Mouse (Mus musculus): ENCODE data around the gene Olfr1358. TPM values are rescaled to one million over a fixed set of nuclear protein-coding genes. Genes with fewer than 3 reads are reported as not detected.

Gene Olfr1358
- not detected in 2 replicates for polyA plus RNA-seq (2012; rRNA removed)

- Histone ChIP-seq H3K4me3 (ENCODE audit: low read depth, low read length) (no peak within 1 kb of the TSS), H3K27ac (ENCODE audit: insufficient read depth, low read depth, low read length) (no peak within 1 kb of the TSS), H3K27me3 (ENCODE audit: control insufficient read depth, insufficient read depth, low read length) (no peaks in the 10 kb centered on the region), H3K36me3 (ENCODE audit: control insufficient read depth, insufficient read depth, low read length) (no peaks in the 10 kb centered on the region), H3K4me1 (ENCODE audit: control insufficient read depth, insufficient read depth, insufficient read length, low read length) (no peaks in the 10 kb centered on the region)
- no peak for TF ChIP-seq POLR2A (IDR thresholded peaks at IDR 0.05; ENCODE audit: low read depth, low read length)
- TF ChIP-seq CTCF (IDR thresholded peaks at IDR 0.05; ENCODE audit: extremely low read depth, insufficient read length, insufficient replicate concordance, low read depth, low read length) = no peak
Measured at GRCm38 (mm10) chr10:78517128-78517527, at the start of gene Olfr1358. Olfr1358 (plus strand) TSS chr10:78517428.

- TF ChIP-seq CTCF (IDR thresholded peaks at IDR 0.05; ENCODE audit: extremely low read depth, insufficient read length, insufficient replicate concordance, low read depth, low read length) (no peak), POLR2A (IDR thresholded peaks at IDR 0.05; ENCODE audit: low read depth, low read length) (no peak)
- H3K27ac ChIP-seq (ENCODE audit: insufficient read depth, low read depth, low read length) = no peak overlapping the region
- 13% methylated on average over 2 of the region's 2 CpGs for WGBS
Measured at GRCm38 (mm10) chr10:78467761-78468310, 49.4 kb upstream of the Olfr1358 start.

GRCm38 (mm10) chr10:78470582-78471313, 46.5 kb upstream of the Olfr1358 start:
- H3K27ac ChIP-seq (ENCODE audit: insufficient read depth, low read depth, low read length) = no peak overlapping the region
- no peaks in the 10 kb centered on the region for H3K36me3 ChIP-seq (ENCODE audit: control insufficient read depth, insufficient read depth, low read length)
- H3K4me3 ChIP-seq (ENCODE audit: low read depth, low read length) = no peak overlapping the region
- no peaks in the 10 kb centered on the region for H3K27me3 ChIP-seq (ENCODE audit: control insufficient read depth, insufficient read depth, low read length)
- no peak for TF ChIP-seq CTCF (IDR thresholded peaks at IDR 0.05; ENCODE audit: extremely low read depth, insufficient read length, insufficient replicate concordance, low read depth, low read length)
- no peak for TF ChIP-seq POLR2A (IDR thresholded peaks at IDR 0.05; ENCODE audit: low read depth, low read length)
- peaks cover 4% of the 10 kb centered on the region; the same call in 1 of the 2 replicates for H3K4me1 ChIP-seq (ENCODE audit: control insufficient read depth, insufficient read depth, insufficient read length, low read length)
- WGBS = 32% methylated on average over 15 of the region's 15 CpGs

More at GRCm38 (mm10) chr10:78467761-78468310, 49.4 kb upstream of the Olfr1358 start:
- Histone ChIP-seq H3K36me3 (ENCODE audit: control insufficient read depth, insufficient read depth, low read length) (no peaks in the 10 kb centered on the region), H3K4me3 (ENCODE audit: low read depth, low read length) (no peak overlapping the region), H3K4me1 (ENCODE audit: control insufficient read depth, insufficient read depth, insufficient read length, low read length) (peaks cover 15% of the 10 kb centered on the region), H3K27me3 (ENCODE audit: control insufficient read depth, insufficient read depth, low read length) (no peaks in the 10 kb centered on the region)

- WGBS = 79% methylated on average over 3 of the region's 3 CpGs
- H3K4me3 ChIP-seq (ENCODE audit: low read depth, low read length) = no peak overlapping the region
- H3K27ac ChIP-seq (ENCODE audit: insufficient read depth, low read depth, low read length) = no peak overlapping the region
- TF ChIP-seq CTCF (IDR thresholded peaks at IDR 0.05; ENCODE audit: extremely low read depth, insufficient read length, insufficient replicate concordance, low read depth, low read length) (no peak), POLR2A (IDR thresholded peaks at IDR 0.05; ENCODE audit: low read depth, low read length) (no peak)
- H3K4me1 ChIP-seq (ENCODE audit: control insufficient read depth, insufficient read depth, insufficient read length, low read length) = peaks cover 4% of the 10 kb centered on the region; the same call in 1 of the 2 replicates
- no peaks in the 10 kb centered on the region for H3K27me3 ChIP-seq (ENCODE audit: control insufficient read depth, insufficient read depth, low read length)
- H3K36me3 ChIP-seq (ENCODE audit: control insufficient read depth, insufficient read depth, low read length) = no peaks in the 10 kb centered on the region
Measured at GRCm38 (mm10) chr10:78472046-78472445, 45.2 kb upstream of the Olfr1358 start.

- no peak overlapping the region for H3K27ac ChIP-seq (ENCODE audit: insufficient read depth, low read depth, low read length)
- 29% methylated on average over 5 of the region's 5 CpGs for WGBS
- no peak overlapping the region for H3K4me3 ChIP-seq (ENCODE audit: low read depth, low read length)
- H3K36me3 ChIP-seq (ENCODE audit: control insufficient read depth, insufficient read depth, low read length) = no peaks in the 10 kb centered on the region
- H3K27me3 ChIP-seq (ENCODE audit: control insufficient read depth, insufficient read depth, low read length) = no peaks in the 10 kb centered on the region
- H3K4me1 ChIP-seq (ENCODE audit: control insufficient read depth, insufficient read depth, insufficient read length, low read length) = peaks cover 4% of the 10 kb centered on the region; the same call in 1 of the 2 replicates
- TF ChIP-seq CTCF (IDR thresholded peaks at IDR 0.05; ENCODE audit: extremely low read depth, insufficient read length, insufficient replicate concordance, low read depth, low read length) (no peak), POLR2A (IDR thresholded peaks at IDR 0.05; ENCODE audit: low read depth, low read length) (no peak)
Measured at GRCm38 (mm10) chr10:78473434-78473833, 43.8 kb upstream of the Olfr1358 start.

GRCm38 (mm10) chr10:78474759-78475158, 42.5 kb upstream of the Olfr1358 start:
- WGBS = 37% methylated on average over 8 of the region's 8 CpGs
- H3K4me3 ChIP-seq (ENCODE audit: low read depth, low read length) = no peak overlapping the region
- TF ChIP-seq POLR2A (IDR thresholded peaks at IDR 0.05; ENCODE audit: low read depth, low read length) = no peak
- no peak for TF ChIP-seq CTCF (IDR thresholded peaks at IDR 0.05; ENCODE audit: extremely low read depth, insufficient read length, insufficient replicate concordance, low read depth, low read length)
- H3K36me3 ChIP-seq (ENCODE audit: control insufficient read depth, insufficient read depth, low read length) = no peaks in the 10 kb centered on the region
- H3K4me1 ChIP-seq (ENCODE audit: control insufficient read depth, insufficient read depth, insufficient read length, low read length) = peaks cover 4% of the 10 kb centered on the region; the same call in 1 of the 2 replicates
- no peak overlapping the region for H3K27ac ChIP-seq (ENCODE audit: insufficient read depth, low read depth, low read length)
- no peaks in the 10 kb centered on the region for H3K27me3 ChIP-seq (ENCODE audit: control insufficient read depth, insufficient read depth, low read length)

- no peaks in the 10 kb centered on the region for H3K27me3 ChIP-seq (ENCODE audit: control insufficient read depth, insufficient read depth, low read length)
- H3K36me3 ChIP-seq (ENCODE audit: control insufficient read depth, insufficient read depth, low read length) = no peaks in the 10 kb centered on the region
- no peak overlapping the region for H3K27ac ChIP-seq (ENCODE audit: insufficient read depth, low read depth, low read length)
- H3K4me3 ChIP-seq (ENCODE audit: low read depth, low read length) = no peak overlapping the region
- peaks cover 9% of the 10 kb centered on the region; the same call in 1 of the 2 replicates for H3K4me1 ChIP-seq (ENCODE audit: control insufficient read depth, insufficient read depth, insufficient read length, low read length)
- WGBS = 68% methylated on average over 4 of the region's 4 CpGs
- TF ChIP-seq CTCF (IDR thresholded peaks at IDR 0.05; ENCODE audit: extremely low read depth, insufficient read length, insufficient replicate concordance, low read depth, low read length) (no peak), POLR2A (IDR thresholded peaks at IDR 0.05; ENCODE audit: low read depth, low read length) (no peak)
Measured at GRCm38 (mm10) chr10:78476821-78477220, 40.4 kb upstream of the Olfr1358 start.
